Mouse (Mus musculus) skeletal muscle tissue, adult 2 months (tissue): ENCODE measurements around the gene Pank4.

Experiments used
- DNase-seq: peaks from one replicate; pipeline ENCODE4 v3.0.0-alpha.2; 2012; ENCODE audit warnings: low read depth, low spot score

Pank4 gene

GRCm38 (mm10) chr4:155012788-155013187 is 48.9 kb downstream of the Pank4 start:
- peak; percentile 27 for DNase-seq

GRCm38 (mm10) chr4:155014244-155014643 is 50.3 kb downstream of the Pank4 start:
- no peak for DNase-seq

GRCm38 (mm10) chr4:155014791-155015190 is 50.9 kb downstream of the Pank4 start:
- DNase-seq = no peak

- no peak for DNase-seq
Measured at GRCm38 (mm10) chr4:155015550-155015949, 51.6 kb downstream of the Pank4 start.

- no peak for DNase-seq
Measured at GRCm38 (mm10) chr4:155016807-155017206, 52.9 kb downstream of the Pank4 start.

- no peak for DNase-seq
Measured at GRCm38 (mm10) chr4:155017253-155017878, 53.4 kb downstream of the Pank4 start.

- DNase-seq = no peak
Measured at GRCm38 (mm10) chr4:155018066-155018465, 54.1 kb downstream of the Pank4 start.

- no peak for DNase-seq
Measured at GRCm38 (mm10) chr4:155018601-155019335, 54.8 kb downstream of the Pank4 start.

- no peak for DNase-seq
Measured at GRCm38 (mm10) chr4:155019336-155019847, 55.5 kb downstream of the Pank4 start.

- DNase-seq = no peak
Measured at GRCm38 (mm10) chr4:155020141-155020540, 56.2 kb downstream of the Pank4 start.

- no peak for DNase-seq
Measured at GRCm38 (mm10) chr4:155020813-155021212, 56.9 kb downstream of the Pank4 start.

GRCm38 (mm10) chr4:155022228-155022855 is 58.4 kb downstream of the Pank4 start:
- no peak for DNase-seq

GRCm38 (mm10) chr4:155024170-155025010 is 60.5 kb downstream of the Pank4 start:
- no peak for DNase-seq
